In the genomic region with DNA sequence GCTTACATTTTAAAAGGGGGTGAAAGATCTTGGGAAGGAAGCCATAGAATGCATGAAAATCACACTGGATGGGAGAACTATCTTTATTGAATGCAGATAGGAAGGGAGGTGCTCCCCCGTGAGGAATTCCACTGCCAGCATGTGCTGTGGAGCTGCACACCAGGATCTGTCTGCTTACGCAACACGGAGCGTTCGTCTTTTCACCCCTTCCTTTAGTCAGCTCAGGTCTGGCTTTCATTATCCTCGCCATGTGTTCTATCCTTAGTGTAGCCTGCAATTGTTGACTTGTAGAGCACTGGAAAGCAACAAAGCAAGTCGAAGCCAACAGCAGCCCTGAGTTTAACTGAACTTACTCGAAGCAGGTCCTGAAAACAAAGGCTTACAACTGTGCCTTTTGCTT, we compare ENCODE assay signal across 7 mouse cellular contexts.
A peak's percentile ranks its signal among the peaks of the same experiment; 100 is the strongest.
DNase-seq lines count a peak whose midpoint lies in the region.

No protein-coding gene starts in this region.

- no peaks in the 10 kb centered on the region for H3K36me3 ChIP-seq in limb, embryonic 10.5 days

- H3K4me1 ChIP-seq in limb, embryonic 10.5 days = peaks cover 15% of the 10 kb centered on the region

- DNase-seq in layer of hippocampus, adult 11-12 months (ENCODE audit: low spot score) = peak; percentile 17
- no peak for DNase-seq in layer of hippocampus, adult 9-10 months (ENCODE audit: low spot score)
- DNase-seq in embryo, embryonic 10.5 days (ENCODE audit: low spot score) = peak; percentile 18
- DNase-seq in fibroblast of lung, adult 2 months (ENCODE audit: low read depth) = peak; percentile 70
- DNase-seq in limb, embryonic 10.5 days (ENCODE audit: low spot score) = peak; percentile 42
- DNase-seq in kidney, postnatal 14 days = no peak
- no peak for DNase-seq in testis, postnatal 14 days (ENCODE audit: low spot score)

- no peaks in the 10 kb centered on the region for H3K27me3 ChIP-seq in limb, embryonic 10.5 days (ENCODE audit: low read depth, poor library complexity, severe bottlenecking)

- no peak overlapping the region for H3K4me3 ChIP-seq in limb, embryonic 10.5 days

- H3K9me3 ChIP-seq in limb, embryonic 10.5 days (replicated peaks) = no peaks in the 10 kb centered on the region

- peak overlapping the region; percentile 66; the same call in 1 of the 2 replicates for H3K27ac ChIP-seq in limb, embryonic 10.5 days

- WGBS in limb, embryonic 10.5 days = 57% methylated on average over 8 of the region's 8 CpGs

Comparison
In these comparisons a context has a peak if more than half of its experiments do, and no peak if none do; other contexts are left out.
1. DNase-seq: peak in layer of hippocampus, adult 11-12 months (single experiment), embryo, embryonic 10.5 days (single experiment), fibroblast of lung, adult 2 months (single experiment) and limb, embryonic 10.5 days (single experiment); none in layer of hippocampus, adult 9-10 months (single experiment), kidney, postnatal 14 days (single experiment) and testis, postnatal 14 days (single experiment).